ENCODE assay signal across 10 mouse cellular contexts in the genomic region with DNA sequence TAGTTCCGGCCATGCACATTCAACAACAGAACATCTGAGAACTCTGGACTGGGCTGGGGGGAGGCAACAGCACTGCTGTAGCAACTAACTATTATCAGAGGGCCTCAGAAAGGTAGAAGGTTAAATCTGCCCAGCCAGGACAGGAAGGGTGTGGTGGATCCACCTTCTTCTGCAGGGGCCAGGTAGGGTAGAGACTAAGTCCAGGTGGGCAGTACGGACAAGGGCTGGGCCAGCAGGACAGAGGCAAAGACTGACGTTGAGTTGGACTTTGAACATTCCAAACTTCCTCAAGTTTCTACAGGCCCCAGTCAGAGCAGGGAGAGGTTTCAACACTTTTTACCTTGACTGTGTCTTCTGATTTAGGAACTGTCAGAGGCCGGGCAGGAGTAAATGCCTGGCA. TPM values are rescaled to one million over a fixed set of nuclear protein-coding genes. Genes with fewer than 3 reads are reported as not detected.
DNase-seq lines count a peak whose midpoint lies in the region; ATAC-seq and TF ChIP-seq lines count a peak whose summit lies in the region.
"Had no signal": no experiment of that assay in that cellular context is flagged by ENCODE, and none has a peak within 500 bp of the region (broad histone marks: within the 10 kb centered on the region; RNA-seq: fewer than 3 reads in every experiment).

No protein-coding gene starts in this region.

- H3K4me3 ChIP-seq in cerebellum, adult 2 months (replicated peaks; ENCODE audit: insufficient read depth, low read depth, low read length) = peak overlapping the region; percentile 72
- no peak overlapping the region for H3K4me3 ChIP-seq in liver, embryonic 11.5 days (ENCODE audit: low read depth, low read length)
- peak overlapping the region; percentile 66 for H3K4me3 ChIP-seq in kidney, postnatal 0 days (replicated peaks; ENCODE audit: low read depth, low read length)
- peak overlapping the region; percentile 55; the same call in 1 of the 2 replicates for H3K4me3 ChIP-seq in stomach, embryonic 14.5 days (ENCODE audit: low read depth, low read length)
- no peak overlapping the region for H3K4me3 ChIP-seq in left cerebral cortex, adult 2 months

- intact Hi-C loops in left cerebral cortex, adult 2 months (cut with DNase I) = no loop called here

- peaks cover 39% of the 10 kb centered on the region for H3K4me1 ChIP-seq in cerebellum, adult 2 months (ENCODE audit: control insufficient read depth, insufficient read depth, low read length)
- H3K4me1 ChIP-seq in liver, embryonic 11.5 days (replicated peaks; ENCODE audit: control insufficient read depth, insufficient read depth, low read length) = peaks cover 14% of the 10 kb centered on the region
- H3K4me1 ChIP-seq in kidney, postnatal 0 days (replicated peaks; ENCODE audit: insufficient read depth, low read length) = peaks cover 59% of the 10 kb centered on the region
- peaks cover 63% of the 10 kb centered on the region for H3K4me1 ChIP-seq in stomach, embryonic 14.5 days (ENCODE audit: control insufficient read depth, insufficient read depth, low read length)

- H3K9me3 ChIP-seq in liver, embryonic 11.5 days (ENCODE audit: control insufficient read depth, low read length) = no peaks in the 10 kb centered on the region
- no peaks in the 10 kb centered on the region for H3K9me3 ChIP-seq in kidney, postnatal 0 days (replicated peaks; ENCODE audit: low read length)
- H3K9me3 ChIP-seq in stomach, embryonic 14.5 days (ENCODE audit: control insufficient read depth, low read depth, low read length) = no peaks in the 10 kb centered on the region

- no peak overlapping the region for H3K9ac ChIP-seq in liver, embryonic 11.5 days (ENCODE audit: low read depth, low read length)
- H3K9ac ChIP-seq in kidney, postnatal 0 days (ENCODE audit: low read depth, low read length) = 0 out of 2 replicates have a peak overlapping the region, but pooled peaks have one; percentile 77
- H3K9ac ChIP-seq in stomach, embryonic 14.5 days (replicated peaks; ENCODE audit: low read depth, low read length) = no peak overlapping the region

- no peaks in the 10 kb centered on the region for H3K27me3 ChIP-seq in cerebellum, adult 2 months (ENCODE audit: control insufficient read depth, insufficient read depth, low read length)
- H3K27me3 ChIP-seq in liver, embryonic 11.5 days (replicated peaks; ENCODE audit: control insufficient read depth, insufficient read depth, low read length) = peaks cover 63% of the 10 kb centered on the region
- H3K27me3 ChIP-seq in kidney, postnatal 0 days (ENCODE audit: insufficient read depth, low read length) = no peaks in the 10 kb centered on the region
- H3K27me3 ChIP-seq in stomach, embryonic 14.5 days (ENCODE audit: control insufficient read depth, insufficient read depth, low read length) = no peaks in the 10 kb centered on the region

- TF ChIP-seq POLR2A in cerebellum, adult 2 months (IDR thresholded peaks at IDR 0.05; ENCODE audit: borderline replicate concordance, insufficient read depth, low read length) = no peak

- DNase-seq in cerebellum, adult 2 months = no peak
- no peak for DNase-seq in cerebellum, adult 11-12 months
- DNase-seq in liver, embryonic 11.5 days (ENCODE audit: low spot score) = no peak
- DNase-seq in liver = no peak
- no peak for DNase-seq in kidney, postnatal 0 days (ENCODE audit: low spot score)
- DNase-seq in spleen, adult 12 weeks (ENCODE audit: low spot score) = no peak
- no peak for DNase-seq in left cerebral cortex, adult 2 months (ENCODE audit: extremely low spot score in 1 of 2, low spot score in 2 of 2)

- ATAC-seq in liver, embryonic 11.5 days (replicated peaks; ENCODE audit: low FRiP score) = no peak
- ATAC-seq in kidney, postnatal 0 days (replicated peaks; ENCODE audit: low FRiP score, low read depth) = no peak
- no peak for ATAC-seq in stomach, embryonic 14.5 days (ENCODE audit: insufficient number of reproducible peaks, insufficient read depth, low FRiP score, low read depth)
- ATAC-seq: forebrain, embryonic 16.5 days had no signal

- H3K36me3 ChIP-seq in liver, embryonic 11.5 days (ENCODE audit: control insufficient read depth, insufficient read depth, low read length) = no peaks in the 10 kb centered on the region
- H3K36me3 ChIP-seq in kidney, postnatal 0 days (ENCODE audit: insufficient read depth, low read length) = no peaks in the 10 kb centered on the region
- H3K36me3 ChIP-seq in stomach, embryonic 14.5 days (ENCODE audit: control insufficient read depth, insufficient read depth, low read length) = no peaks in the 10 kb centered on the region

- WGBS in cerebellum, adult 2 months = 72% methylated on average over 4 of the region's 4 CpGs
- WGBS in liver, embryonic 11.5 days = 52% methylated on average over 4 of the region's 4 CpGs
- WGBS in kidney, postnatal 0 days = 49% methylated on average over 4 of the region's 4 CpGs
- 31% methylated on average over 4 of the region's 4 CpGs for WGBS in stomach, embryonic 14.5 days

- H3K4me2 ChIP-seq in liver, embryonic 11.5 days = peak overlapping the region; percentile 81; the same call in 1 of the 2 replicates
- peak overlapping the region; percentile 89 for H3K4me2 ChIP-seq in kidney, postnatal 0 days (ENCODE audit: low read length)
- peak overlapping the region; percentile 79 for H3K4me2 ChIP-seq in stomach, embryonic 14.5 days (replicated peaks; ENCODE audit: low read depth, low read length)

- peak overlapping the region; percentile 33; the same call in 1 of the 2 replicates for H3K27ac ChIP-seq in cerebellum, adult 2 months (ENCODE audit: insufficient read depth, low read length)
- no peak overlapping the region for H3K27ac ChIP-seq in liver, embryonic 11.5 days (ENCODE audit: low read depth, low read length)
- peak overlapping the region; percentile 91 for H3K27ac ChIP-seq in kidney, postnatal 0 days
- H3K27ac ChIP-seq in stomach, embryonic 14.5 days (ENCODE audit: low read length) = peak overlapping the region; percentile 81; the same call in 1 of the 2 replicates
- H3K27ac ChIP-seq in left cerebral cortex, adult 2 months = no peak overlapping the region

- TF ChIP-seq CTCF in cerebellum, adult 2 months (IDR thresholded peaks at IDR 0.05; ENCODE audit: borderline replicate concordance, insufficient read depth, low read depth, low read length) = no peak
- TF ChIP-seq CTCF in kidney, postnatal 0 days (IDR thresholded peaks at IDR 0.05; ENCODE audit: low read depth) = no peak
- no peak for TF ChIP-seq CTCF in left cerebral cortex, adult 2 months (IDR thresholded peaks at IDR 0.05)

RNA-seq across cellular contexts. Expression of a gene that starts 1.9 kb away (rescaled TPM):
- 49.4 and 55.5 TPM in 2 replicates for polyA plus RNA-seq in cerebellum, adult 2 months (2012; rRNA removed)
- polyA plus RNA-seq in liver, embryonic 11.5 days (2014; fragmentation: Nextera tagmentation; extraction: Ambion mirVana) = 4.0 and 4.6 TPM in 2 replicates
- 24.4 and 26.1 TPM in 2 replicates for polyA plus RNA-seq in kidney, postnatal 0 days (2015; fragmentation: Nextera tagmentation; extraction: Ambion mirVana)
- polyA plus RNA-seq in stomach, embryonic 14.5 days (2014; fragmentation: Nextera tagmentation; extraction: Ambion mirVana) = 21.5 and 23.3 TPM in 2 replicates
- total RNA-seq in left cerebral cortex, adult 2 months (2021) = 10 to 100 TPM; 17.4 to 17.8 TPM

RNA-seq across cellular contexts. Expression of a gene that starts 33.5 kb away (rescaled TPM):
- polyA plus RNA-seq in cerebellum, adult 2 months (2012; rRNA removed) = 219 and 247 TPM in 2 replicates
- polyA plus RNA-seq in liver, embryonic 11.5 days (2014; fragmentation: Nextera tagmentation; extraction: Ambion mirVana) = 14.9 and 15.2 TPM in 2 replicates
- polyA plus RNA-seq in kidney, postnatal 0 days (2015; fragmentation: Nextera tagmentation; extraction: Ambion mirVana) = 94.5 and 94.7 TPM in 2 replicates
- 34.1 and 35.8 TPM in 2 replicates for polyA plus RNA-seq in stomach, embryonic 14.5 days (2014; fragmentation: Nextera tagmentation; extraction: Ambion mirVana)
- total RNA-seq in left cerebral cortex, adult 2 months (2021) = 100 to 1,000 TPM; 109 to 112 TPM

RNA-seq across cellular contexts. Expression of a gene that starts 45.2 kb away (rescaled TPM):
- polyA plus RNA-seq in cerebellum, adult 2 months (2012; rRNA removed) = 0.38 TPM in 2 replicates
- 0.63 and 0.68 TPM in 2 replicates for polyA plus RNA-seq in liver, embryonic 11.5 days (2014; fragmentation: Nextera tagmentation; extraction: Ambion mirVana)
- polyA plus RNA-seq in kidney, postnatal 0 days (2015; fragmentation: Nextera tagmentation; extraction: Ambion mirVana) = 0.45 and 0.62 TPM in 2 replicates
- 3.1 and 4.5 TPM in 2 replicates for polyA plus RNA-seq in stomach, embryonic 14.5 days (2014; fragmentation: Nextera tagmentation; extraction: Ambion mirVana)
- not detected for total RNA-seq in left cerebral cortex, adult 2 months (2021)
- total RNA-seq: left cerebral cortex, adult 18-20 months had no signal

Comparison
In these comparisons a context has a peak if more than half of its experiments do, and no peak if none do; other contexts are left out.
1. H3K27ac ChIP-seq: peak in cerebellum, adult 2 months (single experiment), kidney, postnatal 0 days (single experiment) and stomach, embryonic 14.5 days (single experiment); none in liver, embryonic 11.5 days (single experiment) and left cerebral cortex, adult 2 months (single experiment).
2. H3K4me3 ChIP-seq: peak in cerebellum, adult 2 months (single experiment), kidney, postnatal 0 days (single experiment) and stomach, embryonic 14.5 days (single experiment); none in liver, embryonic 11.5 days (single experiment) and left cerebral cortex, adult 2 months (single experiment).
3. Peak in every context shown above with its lines, with median percentiles within 50 percentile points of each other: H3K4me2 ChIP-seq.